Mouse (Mus musculus) forebrain, postnatal 0 days (tissue): ENCODE measurements around the gene Sspn. TPM values are rescaled to one million over a fixed set of nuclear protein-coding genes. Genes with fewer than 3 reads are reported as not detected.

Experiments
- ATAC-seq: fragments of 200-750 bp; cut with Nextera tagmentation; 2 replicates; pipeline ENCODE4 v1.8.0; 2017; ENCODE audit warnings: mild to moderate bottlenecking, moderate library complexity
- DNase-seq: peaks from one replicate; pipeline ENCODE4 v3.0.0-alpha.2; 2015
- H3K27ac ChIP-seq: fragments of 300-500 bp; sonication (generic); 2 replicates; pipeline ENCODE4 v1.5.1; 2014; ENCODE audit warnings: low read depth, mild to moderate bottlenecking, antibody characterized with exemption, low read length, moderate library complexity, mixed read lengths
- H3K27me3 ChIP-seq: fragments of 300-500 bp; sonication (generic); 2 replicates; pipeline ENCODE4 v1.6.1; 2014; ENCODE audit warnings: mild to moderate bottlenecking, low read length, mixed read lengths; ENCODE audit not compliant: insufficient read depth
- H3K36me3 ChIP-seq: fragments of 300-500 bp; sonication (generic); 2 replicates; pipeline ENCODE4 v1.6.1; 2014; ENCODE audit warnings: mild to moderate bottlenecking, moderate library complexity; ENCODE audit not compliant: insufficient read depth
- H3K4me1 ChIP-seq: fragments of 300-500 bp; sonication (generic); 2 replicates; pipeline ENCODE4 v1.6.1; 2014; ENCODE audit warnings: antibody characterized with exemption; ENCODE audit not compliant: insufficient read depth
- H3K4me2 ChIP-seq: fragments of 300-500 bp; sonication (generic); 2 replicates; pipeline ENCODE4 v1.6.1; 2014; ENCODE audit warnings: low read depth, mild to moderate bottlenecking, moderate library complexity
- H3K4me3 ChIP-seq: fragments of 300-500 bp; sonication (generic); 2 replicates; pipeline ENCODE4 v1.5.1; 2014; ENCODE audit warnings: low read depth, low read length, mixed read lengths
- H3K9ac ChIP-seq: fragments of 300-500 bp; sonication (generic); 2 replicates; pipeline ENCODE4 v1.6.1; 2014; ENCODE audit warnings: mild to moderate bottlenecking
- H3K9me3 ChIP-seq: fragments of 300-500 bp; sonication (generic); 2 replicates; pipeline ENCODE4 v1.6.1; 2016; ENCODE audit warnings: low read length
- CTCF ChIP-seq: sonication (generic); IDR thresholded peaks from 2 replicates; pipeline ENCODE4 v1.5.1; 2016; ENCODE audit warnings: antibody characterized with exemption, control low read depth, low read depth
- WGBS: fragments of 180-500 bp; shearing (Covaris S2); extraction: QIAGEN DNeasy Blood & Tissue Kit; methylation state at CpG from one replicate; pipeline ENCODE4 v1.1.7; 2014; 5-methylcytosine and 5-hydroxymethylcytosine counted together
- polyA plus RNA-seq: library from polyadenylated mRNA; unstranded; fragments of >200 nt; fragmentation: Nextera tagmentation; extraction: Ambion mirVana; gene quantifications from 2 replicates; pipeline ENCODE4 v1.2.1, GENCODE M21; 2015
- total RNA-seq: library from RNA; depleted of rRNA; stranded (reverse); fragments of >200 nt; gene quantifications from 2 replicates; pipeline ENCODE4 v1.2.3, GENCODE M21; 2014

Sspn gene
- total and polyA plus RNA-seq, 2 experiments from 2014 or later, result 4.3 to 4.8 TPM

GRCm38 (mm10) chr6:145909943-145910342 is 21.5 kb upstream of the Sspn start:
- H3K4me3 ChIP-seq, result no peak overlapping the region
- H3K4me2 ChIP-seq, result no peak overlapping the region
- H3K4me1 ChIP-seq, result no peaks in the 10 kb centered on the region
- no peak for TF ChIP-seq CTCF
- H3K9ac ChIP-seq, result no peak overlapping the region
- no peak overlapping the region for H3K27ac ChIP-seq
- DNase-seq (no peak), ATAC-seq (no peak)
- WGBS, result 66% methylated on average over 4 of the region's 4 CpGs
- no peaks in the 10 kb centered on the region for H3K27me3 ChIP-seq
- no peaks in the 10 kb centered on the region for H3K36me3 ChIP-seq
- no peaks in the 10 kb centered on the region for H3K9me3 ChIP-seq

GRCm38 (mm10) chr6:145910469-145911426 is 20.7 kb upstream of the Sspn start:
- H3K4me2 ChIP-seq, result no peak overlapping the region
- DNase-seq (no peak), ATAC-seq (no peak)
- no peaks in the 10 kb centered on the region for H3K9me3 ChIP-seq
- 56% methylated on average over 3 of the region's 3 CpGs for WGBS
- H3K36me3 ChIP-seq, result no peaks in the 10 kb centered on the region
- H3K27ac ChIP-seq, result no peak overlapping the region
- H3K9ac ChIP-seq, result no peak overlapping the region
- no peak overlapping the region for H3K4me3 ChIP-seq
- H3K4me1 ChIP-seq, result no peaks in the 10 kb centered on the region
- no peaks in the 10 kb centered on the region for H3K27me3 ChIP-seq
- no peak for TF ChIP-seq CTCF

DNA sequence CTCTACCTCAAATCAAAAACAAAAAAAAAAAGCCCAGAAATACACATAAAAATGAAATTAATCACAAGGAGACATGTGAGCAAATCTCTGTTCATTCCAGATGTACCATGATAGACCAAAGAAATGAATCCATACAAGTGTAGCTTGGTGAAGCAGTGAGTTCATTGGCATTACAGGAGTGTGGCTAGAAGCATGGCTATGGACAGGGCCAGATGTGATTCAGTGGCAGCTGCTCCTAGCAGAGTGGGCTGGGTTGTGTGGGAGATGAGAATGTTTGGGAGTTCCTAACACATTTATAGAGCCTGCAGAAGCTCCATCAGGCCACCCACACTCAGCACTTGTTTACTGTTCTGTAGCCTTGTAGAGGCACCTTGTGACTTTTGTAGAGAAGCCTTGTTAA is 19.2 kb upstream of the Sspn start:
- Histone ChIP-seq H3K4me1 (no peaks in the 10 kb centered on the region), H3K9ac (no peak overlapping the region), H3K4me2 (no peak overlapping the region), H3K4me3 (no peak overlapping the region), H3K27ac (no peak overlapping the region), H3K9me3 (no peaks in the 10 kb centered on the region), H3K36me3 (no peaks in the 10 kb centered on the region), H3K27me3 (no peaks in the 10 kb centered on the region)
- ATAC-seq (no peak), DNase-seq (no peak)
- TF ChIP-seq CTCF, result no peak

DNA sequence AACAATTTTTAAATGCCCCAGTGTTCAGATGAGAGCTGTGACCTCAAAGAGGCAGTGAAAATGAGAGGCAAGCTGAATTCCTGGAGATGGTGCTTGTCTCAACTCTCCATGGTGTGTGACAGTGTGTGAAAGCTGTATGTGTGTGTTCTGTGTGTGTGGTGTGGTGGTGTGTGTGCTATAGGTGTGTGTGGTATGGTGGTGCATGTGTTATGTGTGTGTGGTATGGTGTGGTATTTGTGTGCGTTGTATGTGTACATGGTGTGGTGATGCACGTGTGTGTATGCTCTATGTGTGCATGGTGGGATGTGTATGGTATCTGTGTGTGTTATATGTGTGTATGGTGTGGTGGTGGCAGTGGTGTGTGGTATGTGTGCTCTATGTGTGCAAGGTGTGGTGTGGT is 16.0 kb upstream of the Sspn start:
- H3K4me2 ChIP-seq, result no peak overlapping the region
- no peak overlapping the region for H3K9ac ChIP-seq
- no peak for TF ChIP-seq CTCF
- no peaks in the 10 kb centered on the region for H3K9me3 ChIP-seq
- no peaks in the 10 kb centered on the region for H3K4me1 ChIP-seq
- no peaks in the 10 kb centered on the region for H3K27me3 ChIP-seq
- DNase-seq (no peak), ATAC-seq (no peak)
- no peaks in the 10 kb centered on the region for H3K36me3 ChIP-seq
- H3K4me3 ChIP-seq, result no peak overlapping the region
- 92% methylated on average over 2 of the region's 2 CpGs for WGBS
- no peak overlapping the region for H3K27ac ChIP-seq

DNA sequence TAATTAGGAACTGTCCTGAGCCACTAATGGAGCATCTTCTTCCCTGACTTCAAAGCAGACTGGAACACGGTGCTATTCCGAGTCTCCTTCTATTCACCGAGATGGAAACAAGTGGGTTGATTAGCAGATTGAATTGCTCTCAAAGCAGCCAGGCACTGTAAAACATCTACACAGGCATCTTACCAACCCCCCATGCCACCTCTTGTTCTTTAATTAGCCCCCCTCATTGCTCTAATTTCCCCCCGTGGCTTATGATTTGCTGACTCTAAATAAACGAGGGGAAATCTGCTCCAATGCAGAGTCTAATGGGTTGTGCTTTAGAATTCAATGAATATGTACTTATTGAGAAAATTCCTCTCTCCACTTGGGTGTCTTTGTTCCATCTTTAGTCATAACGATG is 15.0 kb upstream of the Sspn start:
- no peaks in the 10 kb centered on the region for H3K4me1 ChIP-seq
- DNase-seq (no peak), ATAC-seq (peak; percentile 69)

DNA sequence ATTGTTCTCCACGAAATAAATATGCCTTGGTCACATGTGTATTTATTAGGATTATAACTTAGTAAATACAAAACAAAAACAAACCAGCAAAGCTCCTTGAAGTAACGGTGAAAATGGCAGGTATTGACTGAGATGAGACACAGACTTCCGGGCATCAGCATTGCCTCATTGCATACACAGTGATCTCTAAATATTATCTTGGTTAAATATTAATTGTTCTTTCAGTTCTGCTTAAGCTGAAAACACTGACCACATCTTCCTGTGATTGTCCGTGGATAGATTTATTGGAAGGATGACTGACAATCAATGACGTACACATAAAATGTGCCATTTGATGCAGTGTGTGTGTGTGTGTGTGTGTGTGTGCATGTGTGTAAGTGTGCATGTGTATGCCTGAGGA is 13.2 kb upstream of the Sspn start:
- H3K27me3 ChIP-seq, result no peaks in the 10 kb centered on the region
- no peak for DNase-seq
- H3K36me3 ChIP-seq, result no peaks in the 10 kb centered on the region
- H3K9me3 ChIP-seq, result no peaks in the 10 kb centered on the region
- H3K4me3 ChIP-seq, result no peak overlapping the region
- no peak for TF ChIP-seq CTCF
- no peak overlapping the region for H3K9ac ChIP-seq
- WGBS, result 80% methylated on average over 5 of the region's 5 CpGs
- no peaks in the 10 kb centered on the region for H3K4me1 ChIP-seq
- H3K27ac ChIP-seq, result no peak overlapping the region
- no peak overlapping the region for H3K4me2 ChIP-seq
- ATAC-seq, result no peak

More for the DNA sequence above, 15.0 kb upstream of the Sspn start:
- Histone ChIP-seq H3K4me2 (no peak overlapping the region), H3K9me3 (no peaks in the 10 kb centered on the region), H3K27me3 (no peaks in the 10 kb centered on the region), H3K9ac (no peak overlapping the region), H3K36me3 (no peaks in the 10 kb centered on the region), H3K4me3 (no peak overlapping the region), H3K27ac (no peak overlapping the region)
- 8% methylated on average over 6 of the region's 6 CpGs for WGBS
- TF ChIP-seq CTCF, result no peak

GRCm38 (mm10) chr6:145923594-145923993 is 7.8 kb upstream of the Sspn start:
- no peak for TF ChIP-seq CTCF
- Histone ChIP-seq H3K27me3 (no peaks in the 10 kb centered on the region), H3K4me2 (no peak overlapping the region), H3K36me3 (no peaks in the 10 kb centered on the region), H3K9ac (no peak overlapping the region), H3K4me3 (no peak overlapping the region), H3K9me3 (no peaks in the 10 kb centered on the region), H3K27ac (no peak overlapping the region), H3K4me1 (no peaks in the 10 kb centered on the region)
- DNase-seq (no peak), ATAC-seq (no peak)
- whole genome bisulfite sequencing, result 85% methylated on average over 6 of the region's 6 CpGs
